Mouse (Mus musculus) CD4-positive helper T cell, adult 2 months (primary cell): Measurements from ENCODE around the gene Tnpo2.

Source experiments
- DNase-seq: peaks from one replicate; pipeline ENCODE4 v3.0.0-alpha.2; 2012; ENCODE audit warnings: low read depth, missing footprints, low spot score

Gene Tnpo2

GRCm38 (mm10) chr8:85071514-85072281 lies 35.0 kb downstream of the Tnpo2 start, which contains the start of gene Dhps:
Dhps (plus strand) TSS chr8:85071757.
- peak; percentile 92 for DNase-seq

DNA sequence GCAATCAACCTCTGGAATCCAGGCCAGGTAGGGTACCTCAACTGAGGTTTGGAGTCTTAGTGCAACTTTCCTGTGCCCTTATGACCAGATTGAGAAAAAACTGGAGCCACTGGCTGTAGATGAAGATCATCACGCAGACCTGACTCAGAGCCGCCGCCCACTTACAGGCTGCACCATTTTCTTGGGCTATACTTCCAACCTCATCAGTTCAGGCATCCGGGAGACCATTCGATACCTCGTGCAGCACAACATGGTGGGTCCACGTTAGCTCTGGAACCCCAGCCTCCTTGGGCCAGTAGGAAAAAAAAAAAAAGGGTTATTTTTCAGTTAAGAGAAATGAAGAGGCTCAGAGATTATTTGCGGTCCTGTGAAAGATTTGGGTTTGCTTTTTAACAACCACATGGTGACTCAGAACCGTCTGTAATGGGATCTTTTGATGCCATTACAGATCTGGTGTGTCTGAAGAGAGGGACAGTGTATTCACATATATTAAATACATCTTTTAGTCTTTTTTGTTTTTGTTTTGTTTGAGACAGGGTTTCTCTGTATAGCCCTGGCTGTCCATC lies 35.7 kb downstream of the Tnpo2 start:
- no peak for DNase-seq

GRCm38 (mm10) chr8:85073041-85073612 lies 36.4 kb downstream of the Tnpo2 start:
- no peak for DNase-seq

DNA sequence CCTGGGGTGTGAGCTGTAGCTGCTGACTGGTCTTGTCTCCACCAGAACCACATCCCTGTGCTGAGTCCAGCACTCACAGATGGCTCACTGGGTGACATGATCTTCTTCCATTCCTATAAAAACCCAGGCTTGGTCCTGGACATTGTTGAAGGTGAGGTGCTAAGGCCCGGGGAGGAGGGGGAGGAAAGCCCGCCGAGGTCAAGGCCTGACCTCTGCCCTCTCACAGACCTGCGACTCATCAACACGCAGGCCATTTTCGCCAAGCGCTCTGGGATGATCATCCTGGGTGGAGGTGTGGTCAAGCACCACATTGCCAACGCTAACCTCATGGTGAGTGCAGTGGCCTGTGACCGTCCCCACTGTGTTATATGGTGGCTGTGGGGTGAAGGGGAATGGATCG lies 37.5 kb downstream of the Tnpo2 start:
- DNase-seq, result no peak

DNA sequence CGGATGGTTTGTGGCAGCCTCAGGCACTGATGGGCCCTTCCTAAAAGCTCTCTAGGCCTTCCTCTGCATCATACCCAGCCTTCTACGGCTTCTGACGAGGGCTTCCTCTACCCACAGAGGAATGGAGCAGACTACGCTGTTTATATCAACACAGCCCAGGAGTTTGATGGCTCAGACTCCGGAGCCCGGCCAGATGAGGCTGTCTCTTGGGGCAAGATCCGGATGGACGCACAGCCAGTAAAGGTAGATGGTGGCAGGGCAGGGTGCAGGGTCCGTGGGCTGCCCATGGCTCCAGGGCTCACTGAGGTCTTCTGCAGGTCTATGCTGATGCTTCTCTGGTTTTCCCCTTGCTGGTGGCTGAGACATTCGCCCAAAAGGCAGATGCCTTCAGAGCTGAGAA lies 37.9 kb downstream of the Tnpo2 start:
- no peak for DNase-seq

DNA sequence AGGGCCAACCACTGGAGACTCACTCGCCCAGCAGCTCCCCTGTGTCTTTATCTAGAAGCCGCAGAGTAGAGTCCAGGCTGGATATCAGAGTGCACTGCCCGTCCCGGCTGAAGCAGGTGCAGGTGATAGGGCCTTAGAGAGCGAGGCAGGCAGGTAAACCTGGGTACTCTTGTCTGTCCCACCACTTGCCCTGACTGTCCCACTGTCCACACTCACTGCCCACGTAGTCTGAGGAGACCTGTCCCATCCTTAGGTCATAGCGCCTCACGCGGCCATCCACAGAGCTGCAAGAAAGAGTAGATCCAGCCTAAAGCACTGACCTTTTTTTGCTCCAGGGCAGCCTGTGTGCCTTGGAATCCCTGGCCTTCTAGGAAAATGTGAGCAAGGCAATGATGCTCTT lies 39.3 kb downstream of the Tnpo2 start:
- no peak for DNase-seq

DNA sequence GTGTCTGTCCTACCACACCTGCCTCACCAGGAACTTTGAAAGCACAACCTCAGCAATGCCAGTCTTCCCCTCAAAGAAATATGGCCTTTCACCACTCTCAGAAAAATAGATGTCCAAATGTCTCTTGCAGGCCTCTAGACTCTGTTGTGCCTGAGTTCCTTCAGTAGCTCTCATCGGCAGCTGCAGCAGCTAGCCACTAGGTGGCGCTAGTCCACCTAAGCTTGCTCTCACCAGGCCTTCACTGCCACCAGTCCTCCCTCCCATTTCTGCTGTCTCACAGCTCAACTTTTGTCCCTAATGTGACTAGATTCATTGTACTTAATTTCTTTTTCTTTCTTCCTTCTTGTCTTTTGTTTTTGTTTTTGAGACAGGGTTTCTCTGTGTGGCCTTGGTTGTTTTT lies 40.3 kb downstream of the Tnpo2 start:
- DNase-seq, result peak; percentile 83

GRCm38 (mm10) chr8:85080214-85080531 lies 43.5 kb downstream of the Tnpo2 start:
- no peak for DNase-seq

DNA sequence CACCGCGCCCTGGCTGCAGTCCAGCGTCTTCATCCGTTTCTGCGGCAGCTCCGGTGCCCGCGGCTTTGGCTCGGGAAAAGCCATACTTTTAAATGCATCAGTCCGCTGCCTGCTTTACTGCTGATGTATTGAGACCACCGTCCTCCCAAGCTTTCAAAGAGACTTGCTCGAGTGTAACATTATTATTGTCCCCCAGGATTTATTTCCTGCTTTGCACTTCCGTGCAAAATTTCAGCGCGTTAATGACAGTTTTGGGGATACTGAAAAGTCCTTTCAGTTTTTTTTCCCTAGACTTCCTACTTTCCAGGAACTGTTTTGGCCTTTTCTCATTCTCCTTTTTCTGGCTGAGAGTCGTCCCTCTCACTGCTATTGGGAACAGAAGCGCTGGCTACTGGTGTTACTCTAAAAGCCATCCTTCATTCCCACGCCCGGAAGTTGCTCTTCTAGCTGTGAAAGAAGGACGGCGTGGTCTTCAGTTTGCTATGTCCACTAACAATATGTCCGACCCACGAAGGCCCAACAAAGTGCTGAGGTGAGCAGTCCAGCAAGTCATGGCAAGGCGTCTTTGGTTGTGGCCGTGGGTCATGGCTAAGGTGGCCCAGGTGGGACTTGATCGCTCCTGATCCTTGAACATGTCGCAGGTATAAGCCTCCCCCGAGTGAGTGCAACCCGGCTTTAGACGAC lies 44.0 kb downstream of the Tnpo2 start, which contains the start of gene Wdr83os:
Gene Wdr83os, plus strand, starts transcription at position 209 of the 684 bp plus-strand sequence.
- peak; percentile 85 for DNase-seq

GRCm38 (mm10) chr8:85081216-85081555 lies 44.5 kb downstream of the Tnpo2 start, which contains the start of gene Wdr83:
Wdr83 (minus strand) TSS chr8:85081306.
- peak; percentile 71 for DNase-seq

DNA sequence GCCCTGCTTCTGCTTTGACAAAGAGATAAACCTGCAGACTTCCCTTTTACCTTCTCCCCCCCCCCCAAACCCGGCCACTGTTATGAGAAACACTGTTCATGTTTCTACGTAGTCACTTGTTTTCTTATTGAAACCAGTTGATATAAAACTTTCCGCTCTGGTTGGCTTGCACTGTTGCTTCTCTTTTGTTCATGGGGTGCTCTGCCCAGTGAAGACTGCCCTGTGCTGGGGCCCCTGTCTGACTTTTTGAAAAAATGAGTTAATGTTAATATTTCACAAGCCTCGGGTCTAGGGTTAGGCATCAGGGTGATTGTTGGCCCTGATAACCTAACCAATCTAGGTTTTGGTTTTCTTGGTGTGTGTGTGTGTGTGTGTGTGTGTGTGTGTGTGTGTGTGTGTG lies 45.5 kb downstream of the Tnpo2 start:
- DNase-seq, result peak; percentile 30

GRCm38 (mm10) chr8:85083108-85083813 lies 46.5 kb downstream of the Tnpo2 start, which contains the start of gene Man2b1:
Man2b1 (plus strand) TSS chr8:85083270.
- DNase-seq, result peak; percentile 92

GRCm38 (mm10) chr8:85084633-85085032 lies 47.9 kb downstream of the Tnpo2 start:
- DNase-seq, result no peak

- DNase-seq, result peak; percentile 45
Observed at GRCm38 (mm10) chr8:85086238-85086637, 49.5 kb downstream of the Tnpo2 start.

DNA sequence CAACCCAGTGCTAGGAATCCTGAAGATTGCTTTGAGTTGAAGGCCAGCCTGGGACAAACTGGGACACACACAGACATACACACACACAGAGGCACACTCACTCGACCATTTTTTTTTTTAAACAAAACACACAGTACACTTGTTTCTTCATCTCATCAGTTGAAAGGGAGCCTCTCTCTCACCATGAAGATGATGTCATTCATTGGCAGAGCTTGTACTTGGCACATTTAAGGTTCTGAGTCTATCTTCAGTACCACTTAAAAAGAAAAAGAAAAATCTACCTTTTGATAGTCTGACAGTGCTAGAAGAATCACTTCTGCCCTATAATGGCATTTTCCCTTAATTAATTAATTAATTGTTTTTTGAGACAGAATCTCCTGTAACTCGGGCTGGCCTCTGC lies 52.1 kb downstream of the Tnpo2 start:
- DNase-seq, result no peak

GRCm38 (mm10) chr8:85090856-85091255 lies 54.1 kb downstream of the Tnpo2 start:
- DNase-seq, result no peak

GRCm38 (mm10) chr8:85091526-85092090 lies 54.9 kb downstream of the Tnpo2 start:
- DNase-seq, result no peak

DNA sequence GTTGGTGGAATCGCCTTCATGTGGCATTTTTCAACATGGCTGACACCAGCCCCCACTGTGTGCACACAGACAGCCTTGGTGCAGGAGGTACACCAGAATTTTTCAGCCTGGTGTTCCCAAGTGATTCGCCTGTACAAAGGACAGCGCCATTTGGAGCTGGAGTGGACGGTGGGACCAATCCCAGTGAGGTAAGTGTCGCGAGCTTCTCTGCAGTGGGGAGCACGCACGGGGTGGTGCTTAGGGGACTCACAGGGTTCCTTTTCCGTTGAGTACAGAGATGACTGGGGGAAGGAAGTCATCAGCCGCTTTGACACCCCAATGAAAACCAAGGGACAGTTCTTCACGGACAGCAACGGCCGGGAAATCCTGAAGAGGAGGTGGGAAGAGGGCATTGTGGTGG lies 58.3 kb downstream of the Tnpo2 start:
- DNase-seq, result no peak

DNA sequence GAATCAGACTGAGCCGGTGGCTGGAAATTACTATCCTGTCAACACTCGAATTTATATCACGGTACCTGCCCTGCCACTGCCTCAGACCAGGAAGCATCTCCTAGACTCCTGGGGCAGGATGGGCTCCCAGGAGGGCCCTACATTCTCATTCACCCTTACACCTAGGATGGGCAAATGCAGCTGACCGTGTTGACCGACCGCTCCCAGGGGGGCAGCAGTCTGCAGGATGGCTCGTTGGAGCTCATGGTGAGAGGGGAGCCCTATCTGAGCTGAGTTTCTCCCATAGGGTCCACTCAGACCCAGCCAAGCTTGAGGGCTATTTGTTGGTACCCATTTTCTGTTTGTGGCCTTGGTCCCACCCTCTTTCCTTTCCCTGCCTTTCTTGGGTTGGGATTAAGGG lies 58.9 kb downstream of the Tnpo2 start:
- no peak for DNase-seq

- no peak for DNase-seq
Observed at GRCm38 (mm10) chr8:85096196-85096595, 59.5 kb downstream of the Tnpo2 start.

GRCm38 (mm10) chr8:85096850-85097249 lies 60.1 kb downstream of the Tnpo2 start:
- no peak for DNase-seq
